Mouse (Mus musculus) spleen, postnatal 14 days (tissue): ENCODE measurements around the gene Slc27a2.
"Not testable (repeated sequence)": the region's sequence is repeated elsewhere in the genome, so short reads cannot be mapped to it uniquely, and the experiment has no call there.

ENCODE experiments used
- DNase-seq, 2 experiments: peaks; one replicate each; pipeline ENCODE4 v3.0.0; 2021 to 2022; ENCODE audit warnings: low spot score in 2 of 2

The Slc27a2 gene

GRCm38 (mm10) chr2:126552357-126553290 is at the start of gene Slc27a2:
TSS of gene Slc27a2 (plus strand) at chr2:126552407.
- no peak for DNase-seq

- DNase-seq, result no peak
Measured at GRCm38 (mm10) chr2:126505156-126505555, 47.1 kb upstream of the Slc27a2 start.

GRCm38 (mm10) chr2:126507477-126507876 is 44.7 kb upstream of the Slc27a2 start:
- no peak for DNase-seq

- DNase-seq, result no peak
Measured at GRCm38 (mm10) chr2:126508228-126508627, 44.0 kb upstream of the Slc27a2 start.

- DNase-seq, result no peak
Measured at GRCm38 (mm10) chr2:126515069-126515826, 37.0 kb upstream of the Slc27a2 start.

- DNase-seq, result no peak
Measured at GRCm38 (mm10) chr2:126519872-126520581, 32.2 kb upstream of the Slc27a2 start.

- no peak for DNase-seq
Measured at GRCm38 (mm10) chr2:126520828-126521227, 31.4 kb upstream of the Slc27a2 start.

- DNase-seq, result no peak
Measured at GRCm38 (mm10) chr2:126521471-126521870, 30.7 kb upstream of the Slc27a2 start.

GRCm38 (mm10) chr2:126522056-126522455 is 30.2 kb upstream of the Slc27a2 start:
- DNase-seq, result no peak

GRCm38 (mm10) chr2:126523101-126523745 is 29.0 kb upstream of the Slc27a2 start:
- DNase-seq, result not testable (repeated sequence)

- no peak for DNase-seq
Measured at GRCm38 (mm10) chr2:126524271-126524670, 27.9 kb upstream of the Slc27a2 start.

GRCm38 (mm10) chr2:126527461-126527860 is 24.7 kb upstream of the Slc27a2 start:
- no peak for DNase-seq

- DNase-seq, result no peak
Measured at GRCm38 (mm10) chr2:126530581-126530980, 21.6 kb upstream of the Slc27a2 start.

GRCm38 (mm10) chr2:126537654-126538053 is 14.6 kb upstream of the Slc27a2 start:
- no peak for DNase-seq

GRCm38 (mm10) chr2:126540390-126540925 is 11.7 kb upstream of the Slc27a2 start:
- no peak for DNase-seq

GRCm38 (mm10) chr2:126542211-126542610 is 10.0 kb upstream of the Slc27a2 start:
- DNase-seq, result no peak

GRCm38 (mm10) chr2:126545297-126545696 is 6.9 kb upstream of the Slc27a2 start:
- no peak for DNase-seq

GRCm38 (mm10) chr2:126546392-126546791 is 5.8 kb upstream of the Slc27a2 start:
- no peak for DNase-seq

- DNase-seq, result no peak
Measured at GRCm38 (mm10) chr2:126549681-126550080, 2.5 kb upstream of the Slc27a2 start.

GRCm38 (mm10) chr2:126551244-126551890 is 840 bp upstream of the Slc27a2 start:
- DNase-seq, result no peak

GRCm38 (mm10) chr2:126551896-126552295 is 311 bp upstream of the Slc27a2 start:
- no peak for DNase-seq
